Mouse (Mus musculus): ENCODE data around the gene Trim44.
A peak's percentile ranks its signal among the peaks of the same experiment; 100 is the strongest.

Trim44 gene

GRCm38 (mm10) chr2:102403982-102404381, 3.6 kb downstream of the Trim44 start:
- DNase-seq = no peak

GRCm38 (mm10) chr2:102403306-102403705, 4.3 kb downstream of the Trim44 start:
- no peak for DNase-seq

- no peak for DNase-seq
These were observed 6.3 kb downstream of the Trim44 start for GRCm38 (mm10) chr2:102401352-102401692.

GRCm38 (mm10) chr2:102400605-102401351, 6.8 kb downstream of the Trim44 start:
- peak; percentile 90 for DNase-seq

GRCm38 (mm10) chr2:102399864-102400604, 7.6 kb downstream of the Trim44 start:
- no peak for DNase-seq

- no peak for DNase-seq
These were observed 11.1 kb downstream of the Trim44 start for GRCm38 (mm10) chr2:102396493-102396892.

DNA sequence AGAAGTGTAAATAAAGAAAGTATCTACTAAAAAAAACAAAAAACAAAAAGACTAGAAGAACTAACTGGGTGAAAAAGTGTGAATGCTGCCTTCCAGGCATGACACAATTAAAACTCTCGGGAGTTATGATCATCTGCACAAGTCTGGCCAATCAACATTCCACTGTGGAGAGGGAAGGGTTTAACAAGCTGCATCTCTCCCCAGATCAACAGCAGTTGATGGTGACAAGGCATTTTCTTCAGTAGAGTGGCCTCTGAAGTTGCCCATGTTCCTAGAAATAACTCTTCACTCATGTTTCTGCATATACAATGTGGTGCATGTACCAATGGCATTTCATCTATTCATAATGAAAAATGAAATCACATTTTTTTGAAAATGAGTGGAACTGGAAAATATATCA, 14.2 kb downstream of the Trim44 start:
- DNase-seq = no peak

DNA sequence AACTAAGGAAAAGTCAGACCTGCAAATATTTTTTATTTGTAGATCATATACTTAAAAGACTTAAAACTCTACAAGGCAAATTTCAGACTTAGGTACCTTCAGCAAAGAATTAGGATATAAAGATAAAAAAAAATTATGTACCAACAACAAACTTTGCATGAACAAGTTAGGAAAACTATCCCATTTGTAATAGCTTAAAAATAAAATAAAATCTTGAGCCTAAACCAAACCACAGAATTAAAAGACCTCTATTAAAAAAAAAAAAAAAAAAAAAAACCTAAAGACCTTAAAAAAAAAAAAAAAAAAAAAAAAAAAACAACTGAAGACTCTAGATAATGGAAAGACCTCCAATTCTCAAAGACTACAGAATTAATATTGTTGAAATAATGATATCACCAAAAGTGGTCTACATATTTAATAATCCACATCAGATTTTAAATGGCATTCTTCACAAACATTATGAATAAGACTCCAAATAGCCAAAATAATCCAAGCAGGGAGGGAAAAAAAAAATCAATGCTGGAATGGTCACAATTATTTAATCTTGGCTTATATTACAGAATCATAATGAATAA, 22.2 kb downstream of the Trim44 start:
- no peak for DNase-seq

DNA sequence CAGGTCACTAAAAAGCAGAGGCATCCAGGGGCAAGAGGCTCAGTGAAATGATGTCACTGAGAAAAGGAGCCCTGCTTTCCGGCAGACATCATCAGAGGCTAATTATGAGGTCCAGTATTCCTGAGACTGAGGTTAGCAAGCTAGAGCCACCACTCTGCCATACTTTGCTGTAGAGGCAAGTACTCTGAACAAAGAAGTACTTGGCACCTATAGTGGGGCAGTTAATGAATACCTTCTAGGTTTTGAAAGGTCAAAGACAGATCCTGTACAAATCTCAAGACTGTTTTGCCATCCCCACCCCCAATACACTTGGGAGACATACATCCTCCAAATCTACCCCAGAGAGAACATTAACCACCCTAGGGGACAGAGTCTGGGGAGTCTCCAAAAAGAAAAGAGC, 23.1 kb downstream of the Trim44 start:
- DNase-seq = no peak

GRCm38 (mm10) chr2:102384057-102384456, 23.6 kb downstream of the Trim44 start:
- no peak for DNase-seq

GRCm38 (mm10) chr2:102383069-102383834, 24.4 kb downstream of the Trim44 start:
- no peak for DNase-seq

GRCm38 (mm10) chr2:102382519-102382918, 25.1 kb downstream of the Trim44 start:
- DNase-seq = no peak

- DNase-seq = no peak
These were observed 27.0 kb downstream of the Trim44 start for GRCm38 (mm10) chr2:102380581-102380980.

GRCm38 (mm10) chr2:102378928-102379327, 28.7 kb downstream of the Trim44 start:
- DNase-seq = no peak

- DNase-seq = no peak
These were observed 29.2 kb downstream of the Trim44 start for GRCm38 (mm10) chr2:102378381-102378780.

GRCm38 (mm10) chr2:102377370-102377769, 30.3 kb downstream of the Trim44 start:
- DNase-seq = no peak

- DNase-seq = no peak
These were observed 34.1 kb downstream of the Trim44 start for GRCm38 (mm10) chr2:102373406-102374105.

- no peak for DNase-seq
These were observed 34.9 kb downstream of the Trim44 start for GRCm38 (mm10) chr2:102372690-102373089.

DNA sequence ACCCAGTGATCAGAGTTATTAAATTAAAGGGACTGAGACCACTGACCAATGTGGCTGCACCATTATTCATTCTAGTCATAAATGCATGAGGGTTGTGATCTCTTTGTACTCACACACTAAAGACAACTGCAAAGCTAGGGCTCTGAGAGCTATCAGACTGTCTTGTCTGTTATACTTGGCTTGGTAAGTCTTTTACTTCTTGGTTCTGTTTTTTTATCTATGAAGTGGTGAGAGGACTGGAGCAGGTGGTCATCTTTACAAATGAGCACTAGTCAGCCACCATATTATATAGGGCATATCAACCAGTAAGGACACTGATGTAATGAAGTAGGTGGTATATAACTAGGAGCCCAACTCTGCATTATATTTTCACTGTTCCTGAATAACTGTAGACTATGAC, 36.3 kb downstream of the Trim44 start:
- DNase-seq = no peak

DNA sequence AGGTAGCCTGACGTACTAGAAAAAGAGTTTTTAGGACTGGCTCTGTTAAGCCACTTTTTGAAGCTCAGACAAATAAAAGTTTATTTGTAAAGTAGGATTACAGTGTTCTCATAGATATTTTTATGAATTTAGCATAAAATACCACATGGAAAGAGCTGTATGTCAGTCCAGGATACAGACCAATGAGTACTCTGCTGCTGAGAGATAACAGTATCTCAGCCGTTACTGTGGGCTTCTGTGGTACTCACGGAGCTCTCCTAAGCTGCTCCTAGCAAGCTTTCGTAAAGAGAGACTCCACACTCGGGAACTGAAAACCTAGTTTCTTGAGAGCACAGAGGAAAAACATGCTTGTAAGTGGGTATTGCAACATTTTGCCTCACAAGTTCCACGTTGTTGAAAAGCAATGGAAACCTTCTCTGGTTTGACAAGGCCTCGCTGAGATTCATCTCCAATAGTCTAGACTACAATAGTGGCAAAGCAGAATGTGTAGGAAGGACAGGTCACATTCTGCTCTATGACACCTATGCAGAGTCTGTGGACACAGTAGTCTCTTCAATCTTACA, 41.6 kb downstream of the Trim44 start:
- no peak for DNase-seq

DNA sequence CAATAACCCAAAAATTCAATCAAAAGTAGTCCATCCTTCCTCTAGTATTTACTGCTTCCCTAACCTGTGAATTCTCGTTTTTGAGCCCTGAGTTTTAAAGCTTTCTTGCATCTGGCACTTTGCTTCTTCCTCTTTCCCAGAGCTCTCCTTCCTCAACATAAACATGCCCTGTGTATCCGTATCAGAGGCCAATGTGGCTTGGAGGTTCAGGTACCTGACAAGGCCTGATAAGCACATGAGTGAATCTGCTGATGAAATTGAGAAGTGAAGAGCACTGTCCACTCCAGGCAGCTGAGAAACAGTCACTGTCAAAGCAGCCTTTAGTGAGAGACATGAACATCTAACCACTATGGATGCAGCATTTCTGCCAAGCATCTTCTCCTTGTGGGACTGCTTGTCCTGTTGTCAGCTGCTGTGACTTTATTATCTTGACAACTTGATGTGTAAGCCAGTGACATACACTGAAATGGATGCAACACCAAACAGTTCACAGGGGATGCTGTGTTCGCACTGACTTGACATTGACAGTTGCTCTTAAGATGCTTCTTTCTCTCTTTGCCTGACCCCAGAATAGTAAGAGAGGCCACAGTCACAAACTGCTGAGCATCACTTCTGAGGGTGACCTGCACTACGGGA, 42.9 kb downstream of the Trim44 start:
- no peak for DNase-seq
